Mouse (Mus musculus) embryonic fibroblast, embryonic 13.5 days (primary cell): Measurements from ENCODE around the gene Ube4b.

Experiments
- CTCF ChIP-seq: IDR thresholded peaks from 2 replicates; pipeline ENCODE4 v1.5.1; 2011; ENCODE audit warnings: mild to moderate bottlenecking, control low read depth, low read length, moderate library complexity, borderline replicate concordance; ENCODE audit not compliant: insufficient read depth
- POLR2A ChIP-seq: IDR thresholded peaks from 2 replicates; pipeline ENCODE4 v1.6.1; 2011; ENCODE audit warnings: low read depth, mild to moderate bottlenecking, control low read depth, low read length, moderate library complexity

GRCm38 (mm10) chr4:149344311-149344710, 82.2 kb downstream of the Ube4b start:
- TF ChIP-seq POLR2A (no peak), CTCF (no peak)
